In the genomic region with DNA sequence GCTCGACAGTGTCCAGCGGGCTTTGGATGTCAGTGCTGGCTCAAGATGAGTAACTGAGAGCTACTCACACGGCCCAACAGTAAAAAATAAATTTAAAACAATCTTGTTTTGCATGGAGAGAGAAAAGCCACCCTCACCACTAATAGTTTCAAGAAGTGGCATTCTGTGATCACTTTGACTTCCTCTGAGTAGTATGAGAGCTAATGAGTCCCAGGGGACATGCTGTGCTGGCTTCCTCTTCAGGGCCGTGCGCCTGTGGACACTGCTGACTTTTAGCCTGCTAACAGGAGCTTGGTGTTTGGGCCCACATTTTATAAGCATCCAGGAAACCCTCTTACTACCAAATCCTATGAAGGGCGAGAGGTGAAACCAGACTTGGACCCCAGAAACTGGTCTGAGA, we compare ENCODE assay signal across 18 mouse cellular contexts. TPM values are rescaled to one million over a fixed set of nuclear protein-coding genes. Genes with fewer than 3 reads are reported as not detected.
DNase-seq lines count a peak whose midpoint lies in the region; ATAC-seq and TF ChIP-seq lines count a peak whose summit lies in the region.
"Had no signal": no experiment of that assay in that cellular context is flagged by ENCODE, and none has a peak within 500 bp of the region (broad histone marks: within the 10 kb centered on the region; RNA-seq: fewer than 3 reads in every experiment).

No protein-coding gene starts in this region.

- H3K4me3 ChIP-seq in C2C12 (ENCODE audit: insufficient read depth, poor library complexity, severe bottlenecking) = no peak overlapping the region
- H3K4me3 ChIP-seq in forebrain, embryonic 12.5 days (replicated peaks) = no peak overlapping the region
- H3K4me3 ChIP-seq: embryonic facial prominence, embryonic 13.5 days; hindbrain, embryonic 13.5 days; intestine, embryonic 15.5 days; midbrain, embryonic 12.5 days; stomach, embryonic 15.5 days had no signal

- peak overlapping the region; percentile 6 for H3ac ChIP-seq in C2C12 (ENCODE audit: control insufficient read depth, insufficient read length, low read depth)

- H3K4me1 ChIP-seq in forebrain, embryonic 12.5 days = no peaks in the 10 kb centered on the region
- H3K4me1 ChIP-seq: hindbrain, embryonic 13.5 days; intestine, embryonic 15.5 days; midbrain, embryonic 12.5 days; stomach, embryonic 15.5 days had no signal

- TF ChIP-seq CTCF in C2C12 (IDR thresholded peaks at IDR 0.05; ENCODE audit: control insufficient read depth, insufficient read depth, insufficient read length) = no peak

- WGBS in forebrain, embryonic 12.5 days = 79% methylated on average over 6 of the region's 6 CpGs

- intact Hi-C loops in left cerebral cortex, postnatal 36 days (cut with DNase I) = no loop called here

- H3K79me3 ChIP-seq in C2C12 (ENCODE audit: low read depth) = no peaks in the 10 kb centered on the region

- DNase-seq in embryo, embryonic 10 days (ENCODE audit: low spot score) = peak; percentile 20
- DNase-seq in embryo, embryonic 10.5 days (ENCODE audit: low spot score) = no peak
- peak; percentile 20 for DNase-seq in kidney, postnatal 14 days
- no peak for DNase-seq in kidney, adult 8-10 months
- no peak for DNase-seq in left cerebral cortex, postnatal 36 days (ENCODE audit: low spot score in 2 of 2)
- DNase-seq: adrenal gland, adult 8-10 months; cerebellum, postnatal 10 days; right cerebral cortex, postnatal 14 days; thymus, postnatal 25 days had no signal

- peak; percentile 45; the same call in 1 of the 2 replicates for ATAC-seq in neutrophil, adult 5-6 weeks (ENCODE audit: extremely low read depth, insufficient number of reproducible peaks, low FRiP score, poor library complexity, severe bottlenecking)
- ATAC-seq in forebrain, embryonic 12.5 days (ENCODE audit: low FRiP score) = no peak
- ATAC-seq: intestine, embryonic 15.5 days had no signal

- no peak overlapping the region for H3K27ac ChIP-seq in forebrain, embryonic 12.5 days
- H3K27ac ChIP-seq: embryonic facial prominence, embryonic 13.5 days; hindbrain, embryonic 13.5 days; intestine, embryonic 15.5 days; midbrain, embryonic 12.5 days; stomach, embryonic 15.5 days had no signal

- no peak overlapping the region for H3K4me2 ChIP-seq in forebrain, embryonic 12.5 days
- H3K4me2 ChIP-seq: embryonic facial prominence, embryonic 13.5 days; hindbrain, embryonic 13.5 days; intestine, embryonic 15.5 days; midbrain, embryonic 12.5 days; stomach, embryonic 15.5 days had no signal

- H3K9me3 ChIP-seq in forebrain, embryonic 12.5 days = no peaks in the 10 kb centered on the region
- H3K9me3 ChIP-seq: embryonic facial prominence, embryonic 13.5 days; hindbrain, embryonic 13.5 days; intestine, embryonic 15.5 days; midbrain, embryonic 12.5 days; stomach, embryonic 15.5 days had no signal

- no peaks in the 10 kb centered on the region for H3K27me3 ChIP-seq in C2C12 (ENCODE audit: control insufficient read depth, insufficient read depth, insufficient read length)
- H3K27me3 ChIP-seq in forebrain, embryonic 12.5 days = 0 out of 2 replicates have a peak, but pooled peaks cover 4% of the 10 kb centered on the region
- H3K27me3 ChIP-seq: embryonic facial prominence, embryonic 13.5 days; hindbrain, embryonic 13.5 days; intestine, embryonic 15.5 days; midbrain, embryonic 12.5 days; stomach, embryonic 15.5 days had no signal

- no peaks in the 10 kb centered on the region for H3K36me3 ChIP-seq in C2C12 (ENCODE audit: control insufficient read depth, insufficient read depth)
- no peaks in the 10 kb centered on the region for H3K36me3 ChIP-seq in forebrain, embryonic 12.5 days (replicated peaks)
- H3K36me3 ChIP-seq: embryonic facial prominence, embryonic 13.5 days; hindbrain, embryonic 13.5 days; intestine, embryonic 15.5 days; midbrain, embryonic 12.5 days; stomach, embryonic 15.5 days had no signal

- H3K79me2 ChIP-seq in C2C12 (ENCODE audit: control insufficient read depth, insufficient read depth) = peaks cover 4% of the 10 kb centered on the region

- no peak overlapping the region for H3K9ac ChIP-seq in forebrain, embryonic 12.5 days
- H3K9ac ChIP-seq: embryonic facial prominence, embryonic 13.5 days; hindbrain, embryonic 13.5 days; intestine, embryonic 15.5 days; midbrain, embryonic 12.5 days; stomach, embryonic 15.5 days had no signal

TF ChIP-seq in C2C12, 6 proteins besides CTCF, POLR2A, EP300 and RAD21:
- TF ChIP-seq FOSL1 (IDR thresholded peaks at IDR 0.05; ENCODE audit: insufficient read depth, low read length, poor library complexity, severe bottlenecking) = no peak
TF ChIP-seq in C2C12: peak in this region for 0.

RNA-seq across cellular contexts. Expression of a gene that starts 21.8 kb away (rescaled TPM):
- polyA plus RNA-seq in C2C12 (2012; fragmentation: generic; extraction: Trizol) = 230 TPM
- total RNA-seq in neutrophil, adult 5-6 weeks (2017) = 0.35 TPM in 1 of 2 replicates, not detected in the other
- 10 to 100 TPM; 10.8 to 12.4 TPM for total RNA-seq in left cerebral cortex, postnatal 36 days (2021)
- polyA plus RNA-seq in forebrain, embryonic 12.5 days (2016; fragmentation: Nextera tagmentation; extraction: Ambion mirVana) = 0.55 and 0.82 TPM in 2 replicates
- total RNA-seq: granulocyte monocyte progenitor cell, adult 5-6 weeks had no signal

RNA-seq across cellular contexts. Expression of a gene that starts 50.4 kb away (rescaled TPM):
- 0.01 TPM for polyA plus RNA-seq in C2C12 (2012; fragmentation: generic; extraction: Trizol)
- 207 and 223 TPM in 2 replicates for total RNA-seq in neutrophil, adult 5-6 weeks (2017)
- total RNA-seq in left cerebral cortex, postnatal 36 days (2021) = 1 to 10 TPM; 2.1 to 2.6 TPM
- polyA plus RNA-seq in forebrain, embryonic 12.5 days (2016; fragmentation: Nextera tagmentation; extraction: Ambion mirVana) = 0.09 and 0.13 TPM in 2 replicates

Comparison
In these comparisons a context has a peak if more than half of its experiments do, and no peak if none do; other contexts are left out.
1. DNase-seq: peak in embryo, embryonic 10 days (single experiment) and kidney, postnatal 14 days (single experiment); none in embryo, embryonic 10.5 days (single experiment), kidney, adult 8-10 months (0 of 2) and left cerebral cortex, postnatal 36 days (0 of 2).
2. RNA of a gene that starts 50.4 kb away (total RNA-seq): 207 to 223 TPM in neutrophil, adult 5-6 weeks; 2.1 to 2.6 TPM in left cerebral cortex, postnatal 36 days; every median in the first group is over 10 times any median in the second.